Mouse (Mus musculus) forebrain, embryonic 14.5 days (tissue): ENCODE data around the gene Eif2ak1. TPM values are rescaled to one million over a fixed set of nuclear protein-coding genes. Genes with fewer than 3 reads are reported as not detected.
A peak's percentile ranks its signal among the peaks of the same experiment; 100 is the strongest.

Experiments used
- ATAC-seq: fragments of 200-750 bp; cut with Nextera tagmentation; 2 replicates; pipeline ENCODE4 v1.8.0; 2017; ENCODE audit warnings: mild to moderate bottlenecking, moderate library complexity
- DNase-seq: peaks from one replicate; pipeline ENCODE4 v3.0.0-alpha.2; 2015; ENCODE audit warnings: low spot score
- H3K27ac ChIP-seq: fragments of 300-500 bp; sonication (generic); 2 replicates; pipeline ENCODE4 v1.5.1; 2014; ENCODE audit warnings: low read depth, mild to moderate bottlenecking, control low read depth, low read length, moderate library complexity
- H3K27me3 ChIP-seq: fragments of 300-500 bp; sonication (generic); replicated peaks from 2 replicates; pipeline ENCODE4 v1.6.1; 2014; ENCODE audit warnings: low read length, control low read depth, mixed read lengths; ENCODE audit not compliant: control insufficient read depth, insufficient read depth
- H3K36me3 ChIP-seq: fragments of 300-500 bp; sonication (generic); 2 replicates; pipeline ENCODE4 v1.6.1; 2014; ENCODE audit warnings: low read length, control low read depth; ENCODE audit not compliant: control insufficient read depth, insufficient read depth
- H3K4me1 ChIP-seq: fragments of 300-500 bp; sonication (generic); 2 replicates; pipeline ENCODE4 v1.6.1; 2014; ENCODE audit warnings: antibody characterized with exemption, low read length, control low read depth; ENCODE audit not compliant: control insufficient read depth, insufficient read depth
- H3K4me2 ChIP-seq: fragments of 300-500 bp; sonication (generic); 2 replicates; pipeline ENCODE4 v1.6.1; 2014; ENCODE audit warnings: mild to moderate bottlenecking, control low read depth, low read length
- H3K4me3 ChIP-seq: fragments of 300-500 bp; sonication (generic); 2 replicates; pipeline ENCODE4 v1.5.1; 2014; ENCODE audit warnings: low read depth, low read length, control low read depth
- H3K9ac ChIP-seq: fragments of 300-500 bp; sonication (generic); 2 replicates; pipeline ENCODE4 v1.6.1; 2014; ENCODE audit warnings: mild to moderate bottlenecking, low read length, control low read depth, moderate library complexity
- H3K9me3 ChIP-seq: fragments of 300-500 bp; sonication (generic); replicated peaks from 2 replicates; pipeline ENCODE4 v1.6.1; 2016; ENCODE audit warnings: low read length, control low read depth, mixed read lengths; ENCODE audit not compliant: control insufficient read depth
- WGBS: fragments of 180-500 bp; shearing (Covaris S2); extraction: QIAGEN DNeasy Blood & Tissue Kit; methylation state at CpG from one replicate; pipeline ENCODE4 v1.1.7; 2014; 5-methylcytosine and 5-hydroxymethylcytosine counted together
- polyA plus RNA-seq: library from polyadenylated mRNA; unstranded; fragments of >200 nt; fragmentation: Nextera tagmentation; extraction: Ambion mirVana; gene quantifications from 2 replicates; pipeline ENCODE4 v1.2.1, GENCODE M21; 2014

Eif2ak1 gene
- polyA plus RNA-seq, 1 experiment from 2014 or later: 42.5 TPM

DNA sequence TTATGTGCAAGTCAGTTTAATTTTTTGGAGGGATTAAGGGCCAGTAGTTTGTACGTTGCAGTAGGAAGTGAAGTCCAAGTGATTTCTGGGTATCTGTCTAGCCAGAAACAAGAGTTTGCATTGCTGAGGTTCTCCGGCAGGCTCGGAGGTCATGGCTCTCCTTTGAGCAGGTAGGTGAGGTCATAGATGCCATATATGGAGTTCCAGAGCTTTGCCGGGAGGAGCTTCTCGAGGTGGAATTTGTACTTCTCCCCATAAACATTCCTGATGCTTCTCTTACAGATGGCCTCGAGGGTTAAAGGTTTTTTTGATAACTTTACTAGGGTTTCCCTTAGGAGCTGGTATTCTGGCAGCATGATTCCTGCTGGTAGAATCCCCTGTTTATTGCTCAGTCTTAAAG, 73.2 kb downstream of the Eif2ak1 start:
- H3K9ac ChIP-seq: no peak overlapping the region
- H3K9me3 ChIP-seq: peaks cover 3% of the 10 kb centered on the region; the same call in 1 of the 2 replicates
- H3K36me3 ChIP-seq: peaks cover 77% of the 10 kb centered on the region
- H3K4me2 ChIP-seq: no peak overlapping the region
- 92% methylated on average over 6 of the region's 6 CpGs for WGBS
- H3K4me1 ChIP-seq: no peaks in the 10 kb centered on the region
- ATAC-seq (no peak), DNase-seq (no peak)
- no peak overlapping the region for H3K27ac ChIP-seq
- H3K4me3 ChIP-seq: no peak overlapping the region
- H3K27me3 ChIP-seq: no peaks in the 10 kb centered on the region

DNA sequence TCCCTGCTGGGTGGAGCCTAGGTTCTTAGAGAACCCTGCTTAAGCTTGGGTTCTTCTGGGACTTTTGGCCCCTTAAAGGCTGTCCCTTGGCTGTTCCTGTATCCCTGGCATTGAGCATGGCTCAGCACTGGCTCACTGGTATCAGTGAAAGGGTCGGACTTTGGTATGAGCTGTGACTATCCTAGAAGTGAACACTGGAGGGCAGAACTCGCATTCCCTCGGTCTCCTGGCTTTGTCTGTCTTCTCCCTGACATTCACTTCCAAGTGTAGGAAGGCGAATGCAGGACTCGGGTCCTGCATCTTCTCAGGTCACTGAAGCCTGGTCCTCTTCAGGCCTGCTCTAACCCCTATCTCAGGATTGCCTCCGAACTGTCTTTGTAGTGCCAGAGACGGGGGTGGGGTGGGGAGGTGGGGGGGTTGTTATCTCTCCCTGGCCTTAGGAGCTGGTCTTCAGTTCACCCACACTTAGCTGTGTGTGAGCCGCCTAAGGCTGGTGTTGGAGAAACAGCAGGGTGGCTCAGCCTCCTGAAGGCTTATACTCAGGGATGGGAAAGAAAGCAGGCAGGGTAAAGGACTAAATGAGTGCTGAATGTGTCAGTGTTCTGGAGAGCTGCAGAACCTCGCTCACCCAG, 74.8 kb downstream of the Eif2ak1 start:
- Histone ChIP-seq H3K4me2 (no peak overlapping the region), H3K27ac (no peak overlapping the region), H3K9me3 (no peaks in the 10 kb centered on the region), H3K4me1 (no peaks in the 10 kb centered on the region), H3K36me3 (peaks cover 69% of the 10 kb centered on the region), H3K27me3 (no peaks in the 10 kb centered on the region), H3K4me3 (no peak overlapping the region), H3K9ac (no peak overlapping the region)
- 75% methylated on average over 9 of the region's 9 CpGs for WGBS
- ATAC-seq (no peak), DNase-seq (no peak)

DNA sequence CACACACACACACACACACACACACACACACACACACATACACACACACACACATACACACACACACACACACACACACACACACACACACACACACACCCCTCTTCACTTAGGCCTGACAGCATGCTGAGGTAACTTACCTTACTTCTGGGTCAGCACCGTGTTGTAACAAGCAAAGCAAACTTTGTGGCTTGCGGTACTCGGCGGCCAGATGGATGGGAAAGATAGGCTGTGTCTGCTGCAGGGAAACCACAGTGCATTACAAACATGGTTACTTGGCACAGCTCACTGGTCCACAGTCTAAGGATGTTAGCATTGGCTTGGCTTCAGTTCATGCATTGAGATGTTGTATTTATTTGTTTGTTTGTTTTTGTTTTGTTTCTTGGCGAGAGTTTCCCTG, 75.8 kb downstream of the Eif2ak1 start:
- H3K4me2 ChIP-seq: no peak overlapping the region
- no peak overlapping the region for H3K9ac ChIP-seq
- no peak overlapping the region for H3K4me3 ChIP-seq
- WGBS: 90% methylated on average over 5 of the region's 5 CpGs
- DNase-seq: no peak
- H3K27me3 ChIP-seq: no peaks in the 10 kb centered on the region
- no peak for ATAC-seq
- peaks cover 69% of the 10 kb centered on the region for H3K36me3 ChIP-seq
- H3K4me1 ChIP-seq: no peaks in the 10 kb centered on the region
- no peaks in the 10 kb centered on the region for H3K9me3 ChIP-seq
- no peak overlapping the region for H3K27ac ChIP-seq

DNA sequence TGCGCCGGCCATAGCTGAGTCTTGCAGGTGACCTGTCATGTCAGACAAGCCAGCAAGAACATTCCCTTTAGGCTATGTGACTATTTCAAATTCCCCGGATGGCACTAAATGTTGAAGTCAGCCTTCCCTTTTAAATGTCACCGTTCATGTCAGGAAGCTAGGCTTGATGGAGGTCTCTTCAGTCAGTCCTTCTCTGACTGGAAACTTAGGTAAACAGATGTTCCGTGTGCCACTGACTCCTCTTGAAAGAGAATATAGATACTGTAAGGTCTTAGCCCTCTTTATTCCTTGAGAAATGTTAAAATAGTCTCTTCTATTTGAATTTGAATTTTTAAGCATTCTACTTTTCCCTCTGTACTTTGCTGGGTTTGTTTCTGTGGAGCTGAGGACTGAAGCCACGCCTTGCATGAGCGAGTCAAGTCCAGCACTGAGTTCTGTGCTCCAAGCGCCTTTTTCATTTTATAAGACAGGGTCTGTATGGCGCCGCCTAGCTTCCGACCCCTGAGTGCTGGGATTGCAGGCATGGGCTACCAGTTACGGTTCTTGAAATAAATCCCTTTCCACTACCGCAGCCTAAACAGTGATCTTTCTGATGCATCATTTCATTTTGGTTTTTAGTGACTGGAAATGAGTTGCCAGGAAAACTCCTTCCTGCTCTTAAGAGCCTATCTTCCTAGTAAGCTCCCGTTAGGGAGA, 80.2 kb downstream of the Eif2ak1 start, which contains the start of gene Ankrd61:
Ankrd61 (minus strand) TSS at position 51 of the 696 bp plus-strand sequence.
- WGBS: 89% methylated on average over 14 of the region's 14 CpGs
- no peak for ATAC-seq
- no peak within 1 kb of the TSS for H3K4me2 ChIP-seq
- H3K4me3 ChIP-seq: no peak within 1 kb of the TSS
- peaks cover 72% of the 10 kb centered on the region for H3K36me3 ChIP-seq
- H3K9me3 ChIP-seq: no peaks in the 10 kb centered on the region
- DNase-seq: no peak
- H3K27ac ChIP-seq: no peak within 1 kb of the TSS
- no peaks in the 10 kb centered on the region for H3K27me3 ChIP-seq
- no peaks in the 10 kb centered on the region for H3K4me1 ChIP-seq
- no peak within 1 kb of the TSS for H3K9ac ChIP-seq

DNA sequence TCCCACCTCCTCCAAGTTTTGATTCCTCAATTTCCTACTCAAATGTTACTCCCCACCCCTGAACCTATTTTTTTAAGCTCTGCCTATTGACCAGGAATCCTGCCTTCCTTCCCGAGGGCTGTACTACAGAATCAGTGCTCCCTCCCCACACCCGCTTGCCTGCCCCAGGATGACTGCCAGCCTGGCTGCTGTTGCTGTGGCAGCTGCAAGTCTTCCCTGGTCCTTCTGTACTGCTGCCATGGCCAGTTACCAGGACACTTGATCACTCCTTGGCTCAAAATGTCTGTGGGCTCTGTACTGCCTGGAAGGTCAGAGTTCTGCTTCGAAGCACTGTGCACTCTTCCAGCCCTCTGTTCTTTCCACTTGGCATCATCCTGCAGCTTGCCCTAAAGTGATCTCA, 84.5 kb downstream of the Eif2ak1 start:
- no peak for ATAC-seq
- no peak for DNase-seq
- Histone ChIP-seq H3K36me3 (peaks cover 88% of the 10 kb centered on the region), H3K4me2 (no peak overlapping the region), H3K4me1 (no peaks in the 10 kb centered on the region), H3K9me3 (no peaks in the 10 kb centered on the region), H3K4me3 (no peak overlapping the region), H3K27ac (no peak overlapping the region), H3K27me3 (no peaks in the 10 kb centered on the region), H3K9ac (no peak overlapping the region)
- WGBS: 90% methylated on average over 3 of the region's 3 CpGs

DNA sequence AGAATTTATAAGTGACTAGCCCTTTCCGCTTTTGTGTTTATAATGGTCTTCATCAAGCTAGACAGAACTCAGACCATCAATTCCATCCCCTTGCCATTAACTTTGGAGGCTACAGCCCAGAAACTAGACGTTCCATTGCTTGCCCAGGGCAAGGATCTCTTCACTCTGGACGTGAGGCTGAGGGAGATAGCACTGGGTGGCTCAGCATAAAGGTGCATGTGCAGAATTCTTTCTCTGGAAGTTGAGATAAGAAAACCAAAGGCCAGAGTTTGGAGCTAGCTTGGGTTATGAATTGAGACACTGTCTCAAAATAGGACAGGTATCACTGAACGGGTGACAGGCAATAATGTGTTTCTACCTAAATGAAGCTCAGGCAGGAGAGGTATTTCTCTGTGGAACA, 86.2 kb downstream of the Eif2ak1 start:
- peaks cover 6% of the 10 kb centered on the region for H3K4me1 ChIP-seq
- no peaks in the 10 kb centered on the region for H3K9me3 ChIP-seq
- no peak overlapping the region for H3K27ac ChIP-seq
- ATAC-seq (no peak), DNase-seq (no peak)
- no peak overlapping the region for H3K9ac ChIP-seq
- H3K36me3 ChIP-seq: peaks cover 71% of the 10 kb centered on the region
- WGBS: 91% methylated on average over 4 of the region's 4 CpGs
- no peak overlapping the region for H3K4me2 ChIP-seq
- no peaks in the 10 kb centered on the region for H3K27me3 ChIP-seq
- H3K4me3 ChIP-seq: no peak overlapping the region

DNA sequence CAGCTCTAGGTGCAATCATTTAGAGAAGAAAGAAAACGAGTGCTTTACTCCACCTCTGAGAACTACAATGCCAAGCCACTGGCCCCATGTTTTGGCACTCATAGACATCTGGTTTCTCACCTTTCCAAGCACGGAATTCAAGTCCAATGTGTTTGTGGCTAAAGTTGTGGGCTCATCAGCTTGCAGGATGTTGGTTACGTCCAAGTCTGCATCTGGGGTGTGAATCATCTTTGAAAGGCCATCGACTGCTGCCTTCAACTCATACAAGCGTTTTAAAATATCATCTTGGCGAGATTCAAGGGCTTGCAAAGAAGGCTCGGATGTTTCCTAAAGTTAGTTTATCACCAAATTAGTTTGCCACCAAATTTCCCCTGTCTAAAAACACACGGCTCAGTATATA, 88.8 kb downstream of the Eif2ak1 start:
- Histone ChIP-seq H3K9ac (no peak overlapping the region), H3K4me3 (no peak overlapping the region), H3K4me1 (peaks cover 12% of the 10 kb centered on the region), H3K27ac (no peak overlapping the region), H3K36me3 (peaks cover 44% of the 10 kb centered on the region), H3K4me2 (no peak overlapping the region), H3K27me3 (no peaks in the 10 kb centered on the region), H3K9me3 (no peaks in the 10 kb centered on the region)
- no peak for DNase-seq
- WGBS: 84% methylated on average over 8 of the region's 8 CpGs
- ATAC-seq: no peak

DNA sequence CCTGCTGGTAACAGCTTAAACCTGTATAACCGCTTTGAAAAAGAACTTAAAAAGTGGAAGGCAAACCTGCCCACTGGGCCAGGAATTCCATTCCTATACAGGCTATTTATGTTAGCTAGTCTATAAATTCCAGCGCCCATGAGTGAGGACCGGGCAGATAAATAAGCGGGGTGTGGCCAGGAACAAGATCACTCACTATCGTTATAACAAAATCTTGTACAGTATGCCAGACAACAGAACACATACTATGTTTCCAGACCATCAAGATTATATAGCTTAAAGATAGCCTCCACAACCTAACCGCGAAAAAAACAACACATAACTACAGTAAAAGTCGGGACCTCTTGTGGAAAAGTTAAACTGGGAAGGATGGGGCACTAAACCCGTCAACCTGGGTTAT, 91.3 kb downstream of the Eif2ak1 start:
- Histone ChIP-seq H3K27me3 (no peaks in the 10 kb centered on the region), H3K9ac (peak overlapping the region; percentile 74), H3K4me2 (peak overlapping the region; percentile 59), H3K9me3 (no peaks in the 10 kb centered on the region), H3K36me3 (peaks cover 24% of the 10 kb centered on the region), H3K4me3 (peak overlapping the region; percentile 54), H3K27ac (peak overlapping the region; percentile 82), H3K4me1 (peaks cover 12% of the 10 kb centered on the region)
- DNase-seq: no peak
- WGBS: 3% methylated on average over 9 of the region's 9 CpGs
- ATAC-seq: no peak
